Mouse (Mus musculus) CD8-positive naive resting alpha-beta T cell, adult 2 months (primary cell): ENCODE results near the gene Cdk5rap3.
A peak's percentile ranks its signal among the peaks of the same experiment; 100 is the strongest.

ENCODE experiments used
- DNase-seq, 2 experiments: peaks; one replicate each; pipeline ENCODE4 v3.0.0; 2022; ENCODE audit warnings: low read depth in 2 of 2, low spot score in 2 of 2

The Cdk5rap3 gene

GRCm38 (mm10) chr11:96916044-96916884 lies at the start of gene Cdk5rap3:
Gene Cdk5rap3 (minus strand): TSS chr11:96916496.
- peak; percentile 98 to 100 for DNase-seq

GRCm38 (mm10) chr11:96963580-96963979 lies 47.3 kb upstream of the Cdk5rap3 start:
- DNase-seq, result peak; percentile 68 to 82

GRCm38 (mm10) chr11:96957061-96957805 lies 40.9 kb upstream of the Cdk5rap3 start:
- no peak for DNase-seq

DNA sequence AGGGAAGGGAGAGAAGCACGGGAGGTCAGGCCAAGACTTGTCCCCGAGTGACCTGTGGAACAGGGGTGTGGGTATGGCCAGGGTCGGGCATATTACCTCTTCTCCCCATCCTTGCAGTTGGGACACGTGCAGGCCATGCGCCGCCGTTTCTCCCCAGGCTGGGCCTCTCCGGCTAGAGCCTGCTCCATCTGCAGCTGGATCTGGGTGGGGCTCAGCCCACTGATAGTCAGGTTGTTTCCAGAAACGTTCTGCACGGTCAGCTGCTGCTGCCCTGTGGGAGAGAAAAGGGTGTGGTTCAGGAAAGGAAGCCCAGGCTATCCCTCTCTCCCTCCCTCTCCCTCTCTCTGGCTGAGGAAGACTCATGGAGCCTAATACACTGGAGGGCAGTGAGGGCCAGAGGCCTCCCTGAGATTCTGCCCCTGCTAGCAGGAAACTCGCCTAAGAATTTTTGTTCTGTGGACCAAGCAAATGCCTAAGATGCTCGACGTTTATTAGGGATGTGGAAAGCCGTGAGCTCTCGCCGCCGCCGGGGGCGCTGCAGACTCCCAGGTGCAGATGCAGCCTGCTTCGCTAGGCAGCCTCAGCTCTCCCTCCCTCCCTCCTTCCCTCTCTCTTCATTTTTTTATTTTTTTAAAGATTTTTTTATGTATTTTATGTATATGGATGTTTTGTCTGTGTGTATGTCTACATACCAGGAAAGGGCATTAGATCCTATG lies 39.9 kb upstream of the Cdk5rap3 start:
- DNase-seq, result no peak

GRCm38 (mm10) chr11:96955094-96955493 lies 38.8 kb upstream of the Cdk5rap3 start:
- no peak for DNase-seq

DNA sequence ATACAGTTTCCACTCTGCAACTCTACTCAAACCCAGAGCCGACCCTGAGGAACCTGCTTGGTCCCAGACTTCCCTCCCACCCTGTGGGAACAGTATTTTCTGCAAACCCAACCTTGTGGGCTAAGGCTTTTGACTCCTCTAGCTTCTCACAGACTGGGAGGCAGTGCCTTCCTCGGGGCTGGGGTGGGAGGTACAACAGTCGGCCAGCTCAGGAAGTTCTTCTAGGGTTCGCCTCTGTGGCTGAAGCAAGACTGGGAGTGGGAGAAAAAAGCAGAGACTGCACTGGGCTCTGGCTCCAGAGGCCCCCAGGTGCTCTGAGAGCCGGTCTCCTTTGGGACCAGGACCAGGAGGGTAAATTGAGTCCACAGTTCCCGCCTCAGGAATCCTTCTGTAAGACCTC lies 36.6 kb upstream of the Cdk5rap3 start:
- no peak for DNase-seq

DNA sequence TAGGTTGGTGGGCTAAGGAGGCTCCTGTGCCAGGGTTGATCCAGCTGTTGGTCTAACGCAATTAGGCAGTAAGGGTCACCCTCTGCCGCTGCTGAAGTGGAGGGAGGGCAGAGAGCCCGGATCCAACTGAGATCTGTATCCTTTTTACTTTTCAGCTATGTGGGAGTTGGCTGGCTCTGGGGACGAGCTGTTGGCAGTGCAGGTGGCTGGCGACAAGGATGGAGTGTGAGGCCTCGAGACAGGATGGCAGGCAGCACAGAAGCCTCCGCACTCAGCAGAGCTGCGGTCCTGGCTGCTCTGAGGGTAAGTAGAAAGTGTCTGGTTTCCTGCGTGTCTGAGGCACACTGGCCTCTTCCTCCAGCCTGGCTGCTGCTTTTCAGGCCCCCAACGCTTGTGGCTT lies 36.1 kb upstream of the Cdk5rap3 start:
- no peak for DNase-seq

GRCm38 (mm10) chr11:96950767-96951166 lies 34.5 kb upstream of the Cdk5rap3 start:
- DNase-seq, result peak in 1 of 2 experiments; percentile 45

- DNase-seq, result no peak
These were observed 31.6 kb upstream of the Cdk5rap3 start for GRCm38 (mm10) chr11:96947849-96948248.

DNA sequence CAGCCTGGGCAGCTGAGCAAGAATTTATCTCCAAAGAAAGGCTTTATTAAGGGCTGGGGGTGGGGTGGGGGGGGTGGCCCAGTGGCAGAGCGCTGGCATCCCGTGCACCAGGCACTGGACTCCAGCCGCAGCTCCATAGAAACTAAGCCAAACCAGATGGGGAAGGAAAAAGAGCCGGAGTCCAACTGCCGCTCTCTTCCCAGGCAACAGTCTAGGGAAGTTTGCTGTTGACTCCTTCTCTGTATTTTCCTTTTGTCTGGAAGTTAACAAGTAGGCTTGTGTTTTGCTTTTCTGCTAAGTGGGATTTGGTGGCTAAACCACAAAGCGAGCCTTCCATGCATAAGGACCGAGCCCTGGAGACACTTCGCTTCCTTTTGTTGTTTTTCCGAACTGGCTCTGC lies 30.2 kb upstream of the Cdk5rap3 start:
- DNase-seq, result no peak

DNA sequence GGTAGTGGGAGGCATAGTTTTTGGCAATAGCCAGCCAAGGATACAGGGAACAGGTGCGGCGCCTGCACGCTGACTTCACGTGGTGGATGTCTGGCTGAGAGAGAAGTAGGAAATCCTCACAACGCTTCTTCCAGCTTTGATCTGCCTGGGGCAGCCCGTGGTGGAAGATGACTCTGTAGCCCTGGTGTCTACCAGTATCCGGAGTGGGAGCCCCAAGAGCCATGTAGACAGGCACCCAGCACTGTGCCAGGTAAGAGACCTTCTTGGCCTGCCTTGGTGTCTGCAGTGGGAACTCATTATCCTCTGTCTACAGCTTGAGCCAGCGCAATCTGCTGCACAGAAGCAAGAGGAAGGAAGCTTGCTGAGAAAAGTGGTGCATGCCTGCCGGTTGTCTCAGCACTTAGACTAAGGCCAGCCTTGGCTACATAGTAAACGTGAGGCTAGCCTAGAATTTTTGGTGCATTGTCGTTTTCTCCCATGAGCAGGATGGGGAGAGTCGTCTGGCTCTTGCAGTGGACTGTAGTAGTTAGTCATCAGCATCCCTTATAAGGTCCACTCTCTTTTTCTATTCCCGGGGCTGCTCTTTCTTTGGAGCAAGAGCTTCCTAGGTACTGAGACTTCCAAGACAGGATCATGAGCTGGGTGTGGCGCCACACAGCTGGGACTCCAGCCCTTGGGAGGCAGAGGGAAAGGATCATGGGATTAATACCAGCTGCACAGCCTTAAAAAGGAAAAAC lies 28.7 kb upstream of the Cdk5rap3 start:
- no peak for DNase-seq

GRCm38 (mm10) chr11:96943746-96944304 lies 27.5 kb upstream of the Cdk5rap3 start, which contains the start of gene Pnpo:
Gene Pnpo (minus strand): TSS chr11:96943986.
- peak; percentile 86 to 88 for DNase-seq

DNA sequence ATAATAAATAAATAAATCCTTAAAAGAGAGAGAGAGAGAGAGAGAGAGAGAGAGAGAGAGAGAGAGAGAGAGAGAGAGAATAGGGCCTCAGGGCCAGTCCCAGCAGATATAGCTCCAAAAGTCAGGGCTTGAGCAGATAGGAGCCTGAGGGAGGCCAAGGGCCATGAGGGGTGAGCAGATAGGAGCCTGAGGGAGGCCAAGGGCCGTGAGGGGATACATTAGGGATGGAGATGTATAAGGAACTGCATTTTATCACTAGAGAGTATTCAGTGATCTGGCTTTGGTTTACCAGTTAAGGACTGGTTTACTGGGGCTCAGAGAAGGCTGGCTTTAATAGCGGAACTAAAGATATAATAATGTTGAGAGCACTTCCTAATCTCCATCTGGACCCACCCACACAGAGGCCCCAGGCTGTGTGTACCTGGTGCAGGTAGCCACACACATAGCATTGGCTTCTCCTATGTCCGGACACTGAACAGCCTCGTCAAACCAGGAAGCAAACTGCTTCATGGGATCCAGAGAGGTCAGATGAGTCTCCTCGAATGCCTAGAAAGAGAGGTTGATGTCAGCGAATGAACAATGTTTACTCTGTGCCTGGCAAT lies 25.8 kb upstream of the Cdk5rap3 start:
- DNase-seq, result no peak

GRCm38 (mm10) chr11:96940578-96941465 lies 24.5 kb upstream of the Cdk5rap3 start:
- DNase-seq, result no peak

DNA sequence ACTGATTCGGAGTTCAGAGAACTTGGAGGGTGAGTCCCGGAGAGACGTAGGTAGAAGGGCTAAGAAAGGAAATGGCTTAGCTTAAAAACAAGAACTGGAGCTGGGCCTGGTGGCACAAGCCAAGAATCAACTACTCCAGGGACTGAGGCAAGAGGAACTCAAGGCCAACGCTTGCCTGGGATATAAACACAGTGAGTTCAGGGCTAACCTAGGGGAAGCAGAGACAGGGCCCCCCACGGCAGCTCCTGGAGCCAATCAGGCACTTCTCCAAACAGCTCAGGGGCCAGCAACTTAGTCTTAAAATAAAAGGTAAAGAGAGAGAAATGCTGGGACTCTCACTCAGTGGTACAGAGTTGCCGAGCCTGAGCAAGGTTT lies 22.1 kb upstream of the Cdk5rap3 start:
- no peak for DNase-seq

DNA sequence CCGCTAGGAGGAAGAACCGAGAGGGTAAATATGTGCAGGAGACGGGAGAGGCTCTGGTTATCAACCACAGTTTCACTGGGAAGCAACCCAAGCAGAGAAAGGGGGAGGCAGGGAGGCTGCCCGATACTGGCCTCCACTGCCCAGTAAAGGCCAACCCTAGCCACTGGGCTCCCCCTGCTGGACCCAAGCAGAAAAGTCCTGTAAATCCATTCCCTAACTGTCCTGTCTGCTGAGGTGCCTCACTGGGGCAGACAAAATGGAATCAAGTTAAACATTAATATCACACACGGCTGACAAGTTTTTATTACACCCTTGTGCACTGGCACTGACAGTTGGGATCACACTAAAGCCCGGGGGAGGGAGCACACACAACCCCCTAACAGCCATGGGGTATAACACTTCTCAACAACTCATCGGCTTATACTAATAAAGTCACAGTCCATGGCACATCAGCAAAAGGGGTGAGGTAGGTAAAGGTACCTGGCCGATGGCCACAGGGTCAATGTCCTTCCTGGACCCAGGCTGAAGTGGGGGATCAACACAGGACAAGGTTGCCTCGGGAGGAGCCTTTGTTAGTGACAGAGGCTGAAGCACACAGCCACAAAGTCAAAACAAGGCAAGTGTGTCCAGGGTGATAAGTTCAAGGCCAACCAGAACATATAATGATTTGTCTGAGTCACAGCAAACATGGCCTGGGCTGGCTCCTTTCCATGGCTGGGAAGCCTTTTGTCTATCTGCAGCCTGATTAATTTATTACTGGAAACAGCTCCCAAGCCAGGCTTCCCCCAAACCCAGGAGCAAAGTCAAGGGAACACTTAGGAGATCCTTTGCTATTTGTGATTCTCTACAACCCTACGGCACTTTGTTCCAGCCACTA lies 21.5 kb upstream of the Cdk5rap3 start:
- DNase-seq, result no peak

- DNase-seq, result no peak
These were observed 19.8 kb upstream of the Cdk5rap3 start for GRCm38 (mm10) chr11:96935872-96936650.
